Mouse (Mus musculus) heart, postnatal 0 days (tissue): Measurements from ENCODE around the gene Sapcd2.

ENCODE experiments used
- CTCF ChIP-seq: IDR thresholded peaks from 2 replicates; pipeline ENCODE4 v1.5.1; 2016; ENCODE audit warnings: antibody characterized with exemption, control low read depth, low read depth
- EP300 ChIP-seq: IDR thresholded peaks from 2 replicates; pipeline ENCODE4 v1.6.1; 2016; ENCODE audit warnings: antibody characterized with exemption, low read depth

DNA sequence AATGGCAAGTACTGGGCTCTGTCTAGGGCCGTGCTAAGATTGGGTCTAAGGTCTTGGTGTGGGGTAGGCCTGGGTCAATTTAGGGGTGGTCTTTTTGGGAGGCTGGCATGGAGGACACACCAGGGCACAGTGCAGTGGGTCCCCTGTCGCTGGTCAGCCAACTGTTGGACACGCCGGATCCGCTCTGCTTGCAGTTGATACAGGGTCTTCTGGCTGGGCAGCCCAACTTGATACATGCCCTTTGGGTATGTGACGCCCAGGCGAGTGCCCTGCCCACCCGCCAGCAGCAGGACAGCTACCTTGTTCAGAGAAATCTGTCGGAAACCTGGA is 7.4 kb upstream of the Sapcd2 start:
- TF ChIP-seq CTCF = no peak
- TF ChIP-seq EP300 = no peak
